Mouse (Mus musculus) liver, adult 2 months (tissue): ENCODE data around the gene Slc2a4. TPM values are rescaled to one million over a fixed set of nuclear protein-coding genes. Genes with fewer than 3 reads are reported as not detected.

ENCODE experiments used
- DNase-seq: peaks from one replicate; pipeline ENCODE4 v3.0.0-alpha.2; 2011; ENCODE audit warnings: low read depth, low spot score; ENCODE audit errors: extremely low read depth
- H3K27ac ChIP-seq: fragments of 200-500 bp; replicated peaks from 2 replicates; pipeline ENCODE4 v1.5.1; 2012; ENCODE audit warnings: low read depth, mild to moderate bottlenecking, control low read depth, inconsistent platforms, low read length; ENCODE audit not compliant: insufficient read depth
- H3K27me3 ChIP-seq: fragments of 200-500 bp; 2 replicates; pipeline ENCODE4 v1.6.1; 2012; ENCODE audit warnings: mild to moderate bottlenecking, moderate library complexity, low read length, inconsistent platforms; ENCODE audit not compliant: control insufficient read depth, insufficient read depth
- H3K36me3 ChIP-seq: fragments of 200-500 bp; 2 replicates; pipeline ENCODE4 v1.6.1; 2012; ENCODE audit warnings: low read length, inconsistent platforms; ENCODE audit not compliant: control insufficient read depth, insufficient read depth
- H3K4me1 ChIP-seq: fragments of 200-500 bp; 2 replicates; pipeline ENCODE4 v1.6.1; 2011; ENCODE audit warnings: low read length; ENCODE audit not compliant: control insufficient read depth, insufficient read depth
- H3K4me3 ChIP-seq: fragments of 200-500 bp; 2 replicates; pipeline ENCODE4 v1.5.1; 2011; ENCODE audit warnings: low read depth, mild to moderate bottlenecking, control low read depth, low read length, moderate library complexity; ENCODE audit not compliant: insufficient read depth
- H3K79me2 ChIP-seq: fragments of 200-500 bp; 2 replicates; pipeline ENCODE4 v1.6.1; 2012; ENCODE audit warnings: inconsistent platforms, mild to moderate bottlenecking, low read length, moderate library complexity; ENCODE audit not compliant: control insufficient read depth, insufficient read depth
- H3K9ac ChIP-seq: fragments of 200-500 bp; 2 replicates; pipeline ENCODE4 v1.6.1; 2012; ENCODE audit warnings: low read depth, mild to moderate bottlenecking, control low read depth, inconsistent platforms, low read length
- CTCF ChIP-seq: fragments of 200-500 bp; IDR thresholded peaks from 2 replicates; pipeline ENCODE4 v1.5.1; 2011; ENCODE audit warnings: low read depth, low read length, control low read depth
- POLR2A ChIP-seq: fragments of 200-500 bp; IDR thresholded peaks from 2 replicates; pipeline ENCODE4 v1.6.1; 2011; ENCODE audit warnings: low read length, control low read depth; ENCODE audit not compliant: insufficient read depth; ENCODE audit errors: extremely low read depth
- WGBS: fragments of 180-500 bp; shearing (Covaris S2); methylation state at CpG from one replicate; pipeline ENCODE4 v1.1.7; 2018; 5-methylcytosine and 5-hydroxymethylcytosine counted together
- polyA plus RNA-seq: library from polyadenylated mRNA; depleted of rRNA; stranded (reverse); fragments of >200 nt; gene quantifications from 2 replicates; pipeline ENCODE4 v1.2.3, GENCODE M21; 2012
- total RNA-seq: library from RNA; depleted of rRNA; stranded (reverse); fragments of >200 nt; gene quantifications from 2 replicates; pipeline ENCODE4 v1.2.3, GENCODE M21; 2014

Slc2a4 gene
- total and polyA plus RNA-seq, 2 experiments: 0.39 to 0.83 TPM

DNA sequence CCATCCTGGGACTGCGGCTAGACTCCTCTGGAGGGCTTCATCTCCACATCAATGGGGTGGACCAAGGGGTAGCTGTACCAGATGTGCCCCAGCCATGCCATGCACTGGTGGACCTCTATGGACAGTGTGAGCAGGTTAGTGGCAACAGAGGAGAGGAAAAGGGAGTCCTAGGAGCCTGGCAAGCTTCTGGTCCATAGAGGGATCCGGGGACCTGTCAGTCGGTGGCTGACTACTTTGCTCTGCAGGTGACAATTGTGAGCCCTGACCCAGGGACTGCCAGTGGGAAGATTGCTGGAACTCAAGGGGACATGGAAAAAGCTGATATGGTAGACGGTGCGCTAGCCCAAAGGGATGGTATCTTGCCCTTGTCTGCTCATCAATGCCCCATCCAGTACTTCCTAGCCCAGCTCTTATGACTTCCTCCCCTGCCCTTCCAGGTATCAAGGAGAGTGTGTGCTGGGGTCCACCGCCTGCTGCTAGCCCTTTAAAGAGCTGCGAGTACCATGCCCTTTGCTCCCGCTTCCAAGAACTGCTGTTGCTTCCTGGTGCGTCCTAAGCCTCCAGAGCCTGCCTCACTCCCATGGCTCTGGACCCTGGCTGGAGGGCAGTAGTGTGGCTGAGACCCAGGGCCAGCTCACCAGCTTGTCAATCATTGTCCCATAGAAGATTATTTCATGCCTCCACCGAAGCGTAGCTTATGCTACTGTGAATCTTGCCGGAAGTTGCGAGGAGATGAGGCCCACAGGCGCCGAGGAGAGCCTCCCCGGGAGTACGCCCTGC lies 37.0 kb downstream of the Slc2a4 start:
- no peak overlapping the region for H3K4me3 ChIP-seq
- H3K27ac ChIP-seq: no peak overlapping the region

DNA sequence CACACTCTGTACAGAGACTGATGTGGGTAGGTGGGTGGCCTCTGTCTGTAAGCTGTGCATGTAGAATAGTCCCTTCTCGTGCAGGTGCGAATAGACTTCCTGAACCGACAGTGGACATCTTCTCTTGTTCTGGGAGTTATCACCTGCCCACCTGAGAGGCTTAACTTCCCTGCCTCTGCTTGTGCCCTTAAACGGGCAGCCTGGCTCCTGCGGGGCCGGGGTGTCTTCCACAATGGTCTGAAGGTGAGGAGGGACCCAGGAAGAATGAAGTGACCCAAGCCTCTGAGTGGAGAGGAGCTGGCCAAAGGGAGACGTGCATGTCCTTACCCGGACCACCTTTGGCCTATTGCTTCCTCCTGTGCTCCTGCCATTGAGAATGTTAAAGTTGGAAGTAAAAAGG lies 37.8 kb downstream of the Slc2a4 start:
- Histone ChIP-seq H3K27ac (no peak overlapping the region), H3K4me1 (peaks cover 10% of the 10 kb centered on the region), H3K4me3 (no peak overlapping the region), H3K27me3 (no peaks in the 10 kb centered on the region), H3K36me3 (peaks cover 10% of the 10 kb centered on the region), H3K9ac (no peak overlapping the region), H3K79me2 (no peaks in the 10 kb centered on the region)
- no peak for DNase-seq
- 96% methylated on average over 8 of the region's 8 CpGs for WGBS
- no peak for TF ChIP-seq CTCF
- TF ChIP-seq POLR2A: no peak

More for the DNA sequence above, 37.0 kb downstream of the Slc2a4 start:
- Histone ChIP-seq H3K79me2 (no peaks in the 10 kb centered on the region), H3K36me3 (peaks cover 10% of the 10 kb centered on the region), H3K27me3 (no peaks in the 10 kb centered on the region), H3K4me1 (peaks cover 14% of the 10 kb centered on the region), H3K9ac (no peak overlapping the region)
- TF ChIP-seq POLR2A (no peak), CTCF (no peak)
- 87% methylated on average over 17 of the region's 17 CpGs for WGBS
- DNase-seq: no peak

DNA sequence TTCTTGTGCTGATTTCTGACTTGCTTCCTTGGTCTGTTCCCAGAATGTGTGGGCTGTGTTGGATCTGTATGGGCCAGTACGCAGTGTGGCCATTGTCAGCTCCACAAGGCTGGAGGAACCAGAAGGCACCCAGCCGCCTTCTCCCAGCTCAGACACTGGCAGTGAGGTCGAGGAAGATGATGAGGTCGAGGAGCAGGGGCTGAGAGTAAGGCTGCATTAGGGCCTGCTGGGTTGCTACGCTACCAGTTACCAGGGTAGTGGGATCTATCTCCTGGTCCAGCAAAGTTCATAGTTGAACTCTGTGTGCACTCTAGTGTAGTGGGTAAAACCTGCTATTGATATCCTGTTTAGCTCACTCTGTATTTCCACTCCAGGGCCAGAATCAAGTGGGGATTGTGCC lies 38.8 kb downstream of the Slc2a4 start:
- H3K4me1 ChIP-seq: peaks cover 3% of the 10 kb centered on the region; the same call in 1 of the 2 replicates
- no peak overlapping the region for H3K4me3 ChIP-seq
- H3K27me3 ChIP-seq: no peaks in the 10 kb centered on the region
- no peak for DNase-seq
- H3K79me2 ChIP-seq: no peaks in the 10 kb centered on the region
- H3K9ac ChIP-seq: no peak overlapping the region
- H3K27ac ChIP-seq: no peak overlapping the region
- TF ChIP-seq POLR2A: no peak
- no peak for TF ChIP-seq CTCF
- peaks cover 10% of the 10 kb centered on the region for H3K36me3 ChIP-seq
- 95% methylated on average over 5 of the region's 5 CpGs for WGBS

DNA sequence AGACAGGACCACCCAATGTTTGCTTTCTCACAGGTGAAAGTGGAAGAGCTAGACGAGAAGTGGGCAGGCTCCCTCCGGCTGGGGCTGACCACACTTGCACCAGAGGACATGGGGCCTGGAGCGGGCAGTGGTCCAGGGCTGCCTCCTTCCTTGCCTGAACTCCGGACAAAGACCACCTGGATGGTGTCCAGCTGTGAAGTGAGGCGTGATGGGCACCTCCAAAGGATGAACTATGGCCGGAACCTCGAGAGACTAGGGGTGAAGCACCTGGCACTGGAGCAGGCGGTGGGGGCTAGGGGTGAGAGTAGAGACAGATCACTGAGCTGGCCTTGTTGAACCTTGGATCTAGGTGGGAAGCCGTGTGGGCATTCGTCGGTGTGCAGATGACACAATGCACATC lies 39.3 kb downstream of the Slc2a4 start:
- WGBS: 90% methylated on average over 11 of the region's 11 CpGs
- Histone ChIP-seq H3K4me1 (peaks cover 3% of the 10 kb centered on the region; the same call in 1 of the 2 replicates), H3K27ac (no peak overlapping the region), H3K36me3 (peaks cover 12% of the 10 kb centered on the region), H3K9ac (no peak overlapping the region), H3K79me2 (no peaks in the 10 kb centered on the region), H3K4me3 (no peak overlapping the region), H3K27me3 (no peaks in the 10 kb centered on the region)
- TF ChIP-seq CTCF (no peak), POLR2A (no peak)
- no peak for DNase-seq

GRCm38 (mm10) chr11:69904311-69904710 lies 43.7 kb downstream of the Slc2a4 start:
- H3K4me3 ChIP-seq: no peak overlapping the region
- H3K79me2 ChIP-seq: no peaks in the 10 kb centered on the region
- H3K9ac ChIP-seq: no peak overlapping the region
- no peaks in the 10 kb centered on the region for H3K4me1 ChIP-seq
- no peaks in the 10 kb centered on the region for H3K27me3 ChIP-seq
- no peak for DNase-seq
- H3K27ac ChIP-seq: no peak overlapping the region
- peaks cover 12% of the 10 kb centered on the region for H3K36me3 ChIP-seq
- 97% methylated on average over 9 of the region's 9 CpGs for WGBS
- TF ChIP-seq CTCF (no peak), POLR2A (no peak)

- Histone ChIP-seq H3K27me3 (no peaks in the 10 kb centered on the region), H3K9ac (no peak overlapping the region), H3K4me3 (no peak overlapping the region), H3K27ac (no peak overlapping the region), H3K36me3 (peaks cover 11% of the 10 kb centered on the region), H3K79me2 (no peaks in the 10 kb centered on the region), H3K4me1 (no peaks in the 10 kb centered on the region)
- WGBS: 89% methylated on average over 13 of the region's 13 CpGs
- TF ChIP-seq POLR2A (no peak), CTCF (no peak)
- DNase-seq: no peak
These were observed 45.0 kb downstream of the Slc2a4 start for GRCm38 (mm10) chr11:69902972-69903371.
